Mouse (Mus musculus) c-Kit-positive CD71-positive TER-119-positive erythroid progenitor cells, embryonic 14.5 days (primary cell): ENCODE measurements around the gene Lrrfip1.

Experiments used
- DNase-seq: peaks from one replicate; pipeline ENCODE4 v3.0.0-alpha.2; 2013; ENCODE audit warnings: low spot score

The Lrrfip1 gene

GRCm38 (mm10) chr1:91151509-91151908, 153.0 kb downstream of the Lrrfip1 start:
- no peak for DNase-seq

- no peak for DNase-seq
Measured at GRCm38 (mm10) chr1:91166798-91167197, 168.3 kb downstream of the Lrrfip1 start.

- no peak for DNase-seq
Measured at GRCm38 (mm10) chr1:91169157-91169556, 170.6 kb downstream of the Lrrfip1 start.

- no peak for DNase-seq
Measured at GRCm38 (mm10) chr1:91174796-91175195, 176.3 kb downstream of the Lrrfip1 start.

- no peak for DNase-seq
Measured at GRCm38 (mm10) chr1:91176026-91176425, 177.5 kb downstream of the Lrrfip1 start.

GRCm38 (mm10) chr1:91176871-91177270, 178.3 kb downstream of the Lrrfip1 start:
- no peak for DNase-seq
